Mouse (Mus musculus) heart, adult 2 months (tissue): ENCODE results near the gene Zfhx3. TPM values are rescaled to one million over a fixed set of nuclear protein-coding genes. Genes with fewer than 3 reads are reported as not detected.

Experiments
- DNase-seq, 2 experiments: peaks; one replicate each; pipeline ENCODE4 v3.0.0; 2021
- H3K27ac ChIP-seq: fragments of 200-600 bp; 2 replicates; pipeline ENCODE4 v1.8.1; 2022
- H3K27me3 ChIP-seq: fragments of 200-500 bp; 2 replicates; pipeline ENCODE4 v1.6.1; 2012; ENCODE audit warnings: mild to moderate bottlenecking, low read length, inconsistent platforms, mixed read lengths; ENCODE audit not compliant: control insufficient read depth, insufficient read depth
- H3K36me3 ChIP-seq: fragments of 200-500 bp; 2 replicates; pipeline ENCODE4 v1.6.1; 2012; ENCODE audit warnings: low read length, inconsistent platforms; ENCODE audit not compliant: control insufficient read depth, insufficient read depth
- H3K4me1 ChIP-seq: fragments of 200-500 bp; 2 replicates; pipeline ENCODE4 v1.6.1; 2011; ENCODE audit warnings: low read length; ENCODE audit not compliant: control insufficient read depth, insufficient read depth
- H3K4me3 ChIP-seq: fragments of 200-600 bp; 2 replicates; pipeline ENCODE4 v1.8.1; 2022
- H3K79me2 ChIP-seq: fragments of 200-500 bp; replicated peaks from 2 replicates; pipeline ENCODE4 v1.6.1; 2012; ENCODE audit warnings: mild to moderate bottlenecking, inconsistent platforms, low read length, moderate library complexity, mixed read lengths; ENCODE audit not compliant: control insufficient read depth, insufficient read depth
- H3K9ac ChIP-seq: fragments of 200-500 bp; 2 replicates; pipeline ENCODE4 v1.6.1; 2012; ENCODE audit warnings: low read depth, mild to moderate bottlenecking, control low read depth, inconsistent platforms, low read length, mixed read lengths
- CTCF ChIP-seq: fragments of 200-600 bp; IDR thresholded peaks from 2 replicates; pipeline ENCODE4 v1.8.1; 2022; ENCODE audit warnings: antibody characterized with exemption, mild to moderate bottlenecking, moderate library complexity
- EP300 ChIP-seq: fragments of 200-500 bp; IDR thresholded peaks from 2 replicates; pipeline ENCODE4 v1.6.1; 2011; ENCODE audit warnings: low read depth, low read length, control low read depth; ENCODE audit not compliant: insufficient read depth
- POLR2A ChIP-seq: fragments of 200-500 bp; IDR thresholded peaks from 2 replicates; pipeline ENCODE4 v1.6.1; 2011; ENCODE audit warnings: mild to moderate bottlenecking, low read depth, low read length, control low read depth; ENCODE audit not compliant: insufficient read depth
- WGBS: fragments of 180-500 bp; shearing (Covaris S2); methylation state at CpG from one replicate; pipeline ENCODE4 v1.1.7; 2018; 5-methylcytosine and 5-hydroxymethylcytosine counted together
- intact Hi-C: fragments of 180-260 bp; cut with DNase I; formaldehyde crosslinking; loops from one replicate; pipeline ENCODE4 v1.15.1; 2025
- polyA plus RNA-seq: library from polyadenylated mRNA; depleted of rRNA; stranded (reverse); fragments of >200 nt; gene quantifications from 2 replicates; pipeline ENCODE4 v1.2.3, GENCODE M21; 2012
- total RNA-seq, 2 experiments: library from RNA; stranded (reverse); gene quantifications; 2 replicates each; pipeline ENCODE4 v1.2.3; 2021

Gene Zfhx3
- total and polyA plus RNA-seq, 3 experiments: 1.8 to 8.3 (median 6.9) TPM

DNA sequence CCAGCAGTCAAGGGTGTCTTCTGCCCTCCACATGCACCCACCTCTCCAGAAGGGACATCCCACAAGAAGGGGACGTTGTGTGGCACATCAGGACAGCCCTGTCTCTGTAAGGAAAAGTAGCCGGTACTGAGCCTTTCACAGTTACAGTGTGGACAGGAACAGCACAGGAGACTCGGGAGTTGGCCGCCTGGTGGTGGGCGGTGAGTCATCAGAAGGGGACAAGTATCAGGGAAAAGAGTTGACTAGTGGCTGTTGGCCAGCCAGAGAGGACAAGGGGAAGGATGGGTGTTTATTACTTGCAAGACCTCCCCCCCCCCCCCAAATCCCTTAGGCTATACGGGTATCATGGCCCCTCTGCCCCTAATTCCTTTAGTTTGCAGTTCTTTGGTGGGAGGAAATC lies 940.9 kb downstream of the Zfhx3 start:
- 53% methylated on average over 6 of the region's 6 CpGs for WGBS
- no peak overlapping the region for H3K27ac ChIP-seq
- no peak for DNase-seq
- TF ChIP-seq POLR2A: no peak
- TF ChIP-seq CTCF: peak; percentile 29
- TF ChIP-seq EP300: no peak
- H3K79me2 ChIP-seq: no peaks in the 10 kb centered on the region; the same call in 1 of the 2 replicates
- H3K36me3 ChIP-seq: no peaks in the 10 kb centered on the region
- peaks cover 3% of the 10 kb centered on the region; the same call in 1 of the 2 replicates for H3K4me1 ChIP-seq
- H3K27me3 ChIP-seq: no peaks in the 10 kb centered on the region
- H3K4me3 ChIP-seq: no peak overlapping the region
- intact Hi-C loops: loop anchor here (10.0 kb wide), 1 partner anchor 169 kb away; no protein-coding TSS in a partner anchor
- H3K9ac ChIP-seq: no peak overlapping the region

- peak overlapping the region; percentile 53 for H3K27ac ChIP-seq
- no peak overlapping the region for H3K9ac ChIP-seq
- H3K36me3 ChIP-seq: no peaks in the 10 kb centered on the region
- peaks cover 3% of the 10 kb centered on the region; the same call in 1 of the 2 replicates for H3K4me1 ChIP-seq
- intact Hi-C loops: loop anchor here (1.0 to 10.0 kb wide), 2 partner anchors 26 to 170 kb away; no protein-coding TSS in a partner anchor
- H3K79me2 ChIP-seq: no peaks in the 10 kb centered on the region; the same call in 1 of the 2 replicates
- H3K27me3 ChIP-seq: no peaks in the 10 kb centered on the region
- no peak for DNase-seq
- WGBS: 80% methylated on average over 4 of the region's 4 CpGs
- no peak overlapping the region for H3K4me3 ChIP-seq
- TF ChIP-seq CTCF (no peak), EP300 (no peak), POLR2A (no peak)
Observed at GRCm38 (mm10) chr8:108884947-108885346, 942.5 kb downstream of the Zfhx3 start.

DNA sequence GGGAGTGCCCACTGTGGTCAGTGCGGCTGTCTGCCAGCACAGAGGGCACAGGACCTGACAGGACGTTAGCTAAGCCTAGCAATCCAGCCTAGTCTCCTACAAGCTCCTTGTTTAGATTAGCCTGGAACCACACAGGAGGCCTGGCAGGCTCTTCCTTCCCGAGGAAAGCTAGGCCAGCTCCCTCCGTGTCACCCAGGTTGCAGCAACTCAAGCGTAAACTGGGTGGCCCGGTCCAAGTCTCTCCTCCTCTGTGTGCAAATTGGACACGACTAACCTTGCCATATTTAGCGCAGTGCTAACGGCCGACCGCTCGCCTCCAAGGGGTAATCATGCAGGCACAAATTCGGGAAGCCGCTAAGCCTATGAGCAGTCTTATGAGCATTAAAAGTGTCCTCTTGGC lies 943.0 kb downstream of the Zfhx3 start:
- Histone ChIP-seq H3K4me3 (no peak overlapping the region), H3K4me1 (peaks cover 3% of the 10 kb centered on the region; the same call in 1 of the 2 replicates), H3K79me2 (no peaks in the 10 kb centered on the region; the same call in 1 of the 2 replicates), H3K9ac (no peak overlapping the region), H3K36me3 (no peaks in the 10 kb centered on the region), H3K27ac (peak overlapping the region; percentile 53), H3K27me3 (no peaks in the 10 kb centered on the region)
- WGBS: 55% methylated on average over 14 of the region's 14 CpGs
- intact Hi-C loops: loop anchor here (1.0 to 10.0 kb wide), 2 partner anchors 26 to 171 kb away; no protein-coding TSS in a partner anchor
- TF ChIP-seq POLR2A: no peak
- TF ChIP-seq CTCF: no peak
- TF ChIP-seq EP300: no peak
- peak; percentile 44 to 65 for DNase-seq

- Histone ChIP-seq H3K27me3 (no peaks in the 10 kb centered on the region), H3K9ac (no peak overlapping the region), H3K4me1 (peaks cover 3% of the 10 kb centered on the region; the same call in 1 of the 2 replicates), H3K4me3 (no peak overlapping the region), H3K27ac (no peak overlapping the region; the same call in 1 of the 2 replicates), H3K36me3 (no peaks in the 10 kb centered on the region), H3K79me2 (no peaks in the 10 kb centered on the region; the same call in 1 of the 2 replicates)
- TF ChIP-seq EP300: no peak
- no peak for TF ChIP-seq CTCF
- no peak for TF ChIP-seq POLR2A
- DNase-seq: no peak
- WGBS: 82% methylated on average over 12 of the region's 12 CpGs
- intact Hi-C loops: loop anchor here (1.0 to 10.0 kb wide), 2 partner anchors 25 to 171 kb away; no protein-coding TSS in a partner anchor
Observed at GRCm38 (mm10) chr8:108885861-108886260, 943.4 kb downstream of the Zfhx3 start.

GRCm38 (mm10) chr8:108886599-108887255 lies 944.3 kb downstream of the Zfhx3 start:
- peak overlapping the region; percentile 38 for H3K4me3 ChIP-seq
- H3K79me2 ChIP-seq: no peaks in the 10 kb centered on the region; the same call in 1 of the 2 replicates
- no peaks in the 10 kb centered on the region for H3K27me3 ChIP-seq
- intact Hi-C loops: loop anchor here (10.0 kb wide), 1 partner anchor 172 kb away; no protein-coding TSS in a partner anchor
- H3K4me1 ChIP-seq: peaks cover 3% of the 10 kb centered on the region; the same call in 1 of the 2 replicates
- 11% methylated on average over 12 of the region's 12 CpGs for WGBS
- no peak overlapping the region; the same call in 1 of the 2 replicates for H3K27ac ChIP-seq
- TF ChIP-seq CTCF (peak; percentile 98; the same call in 1 of the 2 replicates), POLR2A (no peak), EP300 (0 out of 2 replicates have a peak, but pooled peaks have one; percentile 59)
- peak overlapping the region; percentile 70 for H3K9ac ChIP-seq
- no peaks in the 10 kb centered on the region for H3K36me3 ChIP-seq
- peak; percentile 83 to 88 for DNase-seq

- no peak overlapping the region for H3K27ac ChIP-seq
- TF ChIP-seq EP300: no peak
- no peak for TF ChIP-seq POLR2A
- TF ChIP-seq CTCF: no peak
- H3K9ac ChIP-seq: no peak overlapping the region
Observed at GRCm38 (mm10) chr8:108887256-108887615, 944.8 kb downstream of the Zfhx3 start.

More at GRCm38 (mm10) chr8:108887256-108887615, 944.8 kb downstream of the Zfhx3 start:
- no peaks in the 10 kb centered on the region for H3K27me3 ChIP-seq
- H3K4me3 ChIP-seq: no peak overlapping the region
- no peaks in the 10 kb centered on the region for H3K36me3 ChIP-seq
- DNase-seq: no peak
- peaks cover 3% of the 10 kb centered on the region; the same call in 1 of the 2 replicates for H3K4me1 ChIP-seq
- H3K79me2 ChIP-seq: no peaks in the 10 kb centered on the region; the same call in 1 of the 2 replicates
- 82% methylated on average over 14 of the region's 14 CpGs for WGBS
- intact Hi-C loops: loop anchor here (10.0 kb wide), 1 partner anchor 172 kb away; no protein-coding TSS in a partner anchor
